Mouse (Mus musculus) bone marrow, adult 2 months (tissue): ENCODE measurements around the gene Ptprq.

ENCODE experiments used
- CTCF ChIP-seq: fragments of 200-500 bp; IDR thresholded peaks from 2 replicates; pipeline ENCODE4 v1.5.1; 2011; ENCODE audit warnings: low read length, control low read depth; ENCODE audit not compliant: control insufficient read depth, insufficient read depth
- POLR2A ChIP-seq: fragments of 200-500 bp; IDR thresholded peaks from 2 replicates; pipeline ENCODE4 v1.6.1; 2011; ENCODE audit warnings: low read depth, mild to moderate bottlenecking, control low read depth, low read length, borderline replicate concordance; ENCODE audit not compliant: control insufficient read depth

- no peak for TF ChIP-seq CTCF
- TF ChIP-seq POLR2A: no peak
These were observed 14.5 kb upstream of the Ptprq start for GRCm38 (mm10) chr10:107734327-107734726.
